Mouse (Mus musculus) intestine, embryonic 16.5 days (tissue): ENCODE data around the gene Btbd8. TPM values are rescaled to one million over a fixed set of nuclear protein-coding genes. Genes with fewer than 3 reads are reported as not detected.

ENCODE experiments used
- ATAC-seq: fragments of 200-750 bp; cut with Nextera tagmentation; 2 replicates; pipeline ENCODE4 v1.8.0; 2017; ENCODE audit warnings: moderate TSS enrichment, moderate library complexity
- H3K27ac ChIP-seq: fragments of 300-500 bp; sonication (generic); 2 replicates; pipeline ENCODE4 v1.5.1; 2014; ENCODE audit warnings: mild to moderate bottlenecking, low read length
- H3K27me3 ChIP-seq: fragments of 300-500 bp; sonication (generic); replicated peaks from 2 replicates; pipeline ENCODE4 v1.6.1; 2014; ENCODE audit warnings: low read length, control low read depth, mixed read lengths; ENCODE audit not compliant: control insufficient read depth, insufficient read depth
- H3K36me3 ChIP-seq: fragments of 300-500 bp; sonication (generic); 2 replicates; pipeline ENCODE4 v1.6.1; 2014; ENCODE audit warnings: low read length, control low read depth; ENCODE audit not compliant: control insufficient read depth, insufficient read depth
- H3K4me1 ChIP-seq: fragments of 300-500 bp; sonication (generic); 2 replicates; pipeline ENCODE4 v1.6.1; 2014; ENCODE audit warnings: low read length, control low read depth, mixed read lengths; ENCODE audit not compliant: control insufficient read depth, insufficient read depth
- H3K4me2 ChIP-seq: fragments of 300-500 bp; sonication (generic); 2 replicates; pipeline ENCODE4 v1.6.1; 2014; ENCODE audit warnings: low read depth, low read length, control low read depth
- H3K4me3 ChIP-seq: fragments of 300-500 bp; sonication (generic); 2 replicates; pipeline ENCODE4 v1.5.1; 2014; ENCODE audit warnings: mild to moderate bottlenecking, low read length
- H3K9ac ChIP-seq: fragments of 300-500 bp; sonication (generic); 2 replicates; pipeline ENCODE4 v1.6.1; 2014; ENCODE audit warnings: low read depth, low read length
- H3K9me3 ChIP-seq: fragments of 300-500 bp; sonication (generic); 2 replicates; pipeline ENCODE4 v1.6.1; 2016; ENCODE audit warnings: low read length, control low read depth; ENCODE audit not compliant: control insufficient read depth
- WGBS: fragments of 180-500 bp; shearing (Covaris S2); extraction: QIAGEN DNeasy Blood & Tissue Kit; methylation state at CpG from one replicate; pipeline ENCODE4 v1.1.7; 2014; 5-methylcytosine and 5-hydroxymethylcytosine counted together
- polyA plus RNA-seq: library from polyadenylated mRNA; unstranded; fragments of >200 nt; fragmentation: Nextera tagmentation; extraction: Ambion mirVana; gene quantifications from 2 replicates; pipeline ENCODE4 v1.2.1, GENCODE M21; 2015

Btbd8 gene
- polyA plus RNA-seq, 1 experiment from 2014 or later, result 2.7 TPM

GRCm38 (mm10) chr5:107411326-107411725, 26.5 kb upstream of the Btbd8 start:
- Histone ChIP-seq H3K4me3 (no peak overlapping the region), H3K27ac (no peak overlapping the region), H3K9ac (no peak overlapping the region), H3K9me3 (no peaks in the 10 kb centered on the region), H3K36me3 (no peaks in the 10 kb centered on the region), H3K4me1 (no peaks in the 10 kb centered on the region), H3K4me2 (no peak overlapping the region), H3K27me3 (no peaks in the 10 kb centered on the region)
- ATAC-seq, result no peak
- WGBS, result 53% methylated on average over 4 of the region's 4 CpGs

GRCm38 (mm10) chr5:107412285-107412684, 25.5 kb upstream of the Btbd8 start:
- H3K9me3 ChIP-seq, result no peaks in the 10 kb centered on the region
- H3K4me2 ChIP-seq, result no peak overlapping the region
- H3K9ac ChIP-seq, result no peak overlapping the region
- H3K27ac ChIP-seq, result no peak overlapping the region
- WGBS, result 82% methylated on average over 2 of the region's 2 CpGs
- H3K4me1 ChIP-seq, result no peaks in the 10 kb centered on the region
- no peak for ATAC-seq
- H3K4me3 ChIP-seq, result no peak overlapping the region
- H3K36me3 ChIP-seq, result no peaks in the 10 kb centered on the region
- no peaks in the 10 kb centered on the region for H3K27me3 ChIP-seq

- H3K4me1 ChIP-seq, result no peaks in the 10 kb centered on the region
- H3K4me3 ChIP-seq, result no peak overlapping the region
- no peak overlapping the region for H3K9ac ChIP-seq
- no peak overlapping the region for H3K4me2 ChIP-seq
- no peaks in the 10 kb centered on the region for H3K36me3 ChIP-seq
- WGBS, result 78% methylated on average over 2 of the region's 2 CpGs
- no peak overlapping the region for H3K27ac ChIP-seq
- ATAC-seq, result no peak
- H3K9me3 ChIP-seq, result no peaks in the 10 kb centered on the region
- no peaks in the 10 kb centered on the region for H3K27me3 ChIP-seq
These were observed 22.7 kb upstream of the Btbd8 start for GRCm38 (mm10) chr5:107415098-107415497.

- 9% methylated on average over 1 of the region's 1 CpGs for WGBS
These were observed 16.1 kb upstream of the Btbd8 start for GRCm38 (mm10) chr5:107421676-107422075.

GRCm38 (mm10) chr5:107431249-107431648, 6.5 kb upstream of the Btbd8 start, which contains the start of gene Lpcat2b:
Gene Lpcat2b (plus strand): TSS chr5:107431549.
- no peaks in the 10 kb centered on the region for H3K9me3 ChIP-seq
- 72% methylated on average over 3 of the region's 3 CpGs for WGBS
- H3K4me2 ChIP-seq, result no peak within 1 kb of the TSS
- H3K4me3 ChIP-seq, result no peak within 1 kb of the TSS
- H3K36me3 ChIP-seq, result no peaks in the 10 kb centered on the region
- no peak within 1 kb of the TSS for H3K9ac ChIP-seq
- no peaks in the 10 kb centered on the region for H3K4me1 ChIP-seq
- no peaks in the 10 kb centered on the region for H3K27me3 ChIP-seq
- ATAC-seq, result no peak
- no peak within 1 kb of the TSS for H3K27ac ChIP-seq

More at GRCm38 (mm10) chr5:107421676-107422075, 16.1 kb upstream of the Btbd8 start:
- no peak overlapping the region for H3K27ac ChIP-seq
- no peaks in the 10 kb centered on the region for H3K27me3 ChIP-seq
- no peak overlapping the region for H3K4me3 ChIP-seq
- H3K36me3 ChIP-seq, result no peaks in the 10 kb centered on the region
- H3K9me3 ChIP-seq, result no peaks in the 10 kb centered on the region
- H3K9ac ChIP-seq, result no peak overlapping the region
- no peak for ATAC-seq
- H3K4me2 ChIP-seq, result no peak overlapping the region
- H3K4me1 ChIP-seq, result no peaks in the 10 kb centered on the region

GRCm38 (mm10) chr5:107434001-107434400, 3.8 kb upstream of the Btbd8 start:
- H3K27me3 ChIP-seq, result no peaks in the 10 kb centered on the region
- no peak overlapping the region for H3K27ac ChIP-seq
- no peak overlapping the region for H3K9ac ChIP-seq
- ATAC-seq, result no peak
- WGBS, result 86% methylated on average over 5 of the region's 5 CpGs
- no peaks in the 10 kb centered on the region for H3K9me3 ChIP-seq
- H3K4me1 ChIP-seq, result peaks cover 6% of the 10 kb centered on the region
- H3K36me3 ChIP-seq, result no peaks in the 10 kb centered on the region
- H3K4me2 ChIP-seq, result no peak overlapping the region
- no peak overlapping the region for H3K4me3 ChIP-seq

- 93% methylated on average over 6 of the region's 6 CpGs for WGBS
- no peaks in the 10 kb centered on the region for H3K27me3 ChIP-seq
- peaks cover 6% of the 10 kb centered on the region for H3K4me1 ChIP-seq
- no peaks in the 10 kb centered on the region for H3K36me3 ChIP-seq
- no peak for ATAC-seq
- no peak overlapping the region for H3K4me2 ChIP-seq
- H3K9me3 ChIP-seq, result no peaks in the 10 kb centered on the region
- no peak overlapping the region for H3K9ac ChIP-seq
- no peak overlapping the region for H3K4me3 ChIP-seq
- no peak overlapping the region for H3K27ac ChIP-seq
These were observed 1.6 kb upstream of the Btbd8 start for GRCm38 (mm10) chr5:107436185-107436584.

- Histone ChIP-seq H3K4me1 (peaks cover 6% of the 10 kb centered on the region), H3K27ac (no peak overlapping the region), H3K4me2 (no peak overlapping the region), H3K36me3 (no peaks in the 10 kb centered on the region), H3K27me3 (no peaks in the 10 kb centered on the region), H3K9me3 (no peaks in the 10 kb centered on the region), H3K4me3 (no peak overlapping the region), H3K9ac (no peak overlapping the region)
- ATAC-seq, result no peak
- 71% methylated on average over 6 of the region's 6 CpGs for WGBS
These were observed 1.1 kb upstream of the Btbd8 start for GRCm38 (mm10) chr5:107436587-107437209.

GRCm38 (mm10) chr5:107438353-107438752, 556 bp downstream of the Btbd8 start:
- Histone ChIP-seq H3K4me2 (peak overlapping the region; percentile 81), H3K27ac (peak overlapping the region; percentile 89; the same call in 1 of the 2 replicates), H3K36me3 (no peaks in the 10 kb centered on the region), H3K9ac (peak overlapping the region; percentile 96), H3K4me1 (peaks cover 6% of the 10 kb centered on the region), H3K4me3 (peak overlapping the region; percentile 94), H3K27me3 (no peaks in the 10 kb centered on the region), H3K9me3 (no peaks in the 10 kb centered on the region)
- peak; percentile 41 for ATAC-seq
- 15% methylated on average over 7 of the region's 7 CpGs for WGBS

- no peak overlapping the region for H3K9ac ChIP-seq
- H3K27me3 ChIP-seq, result no peaks in the 10 kb centered on the region
- ATAC-seq, result no peak
- WGBS, result 73% methylated on average over 5 of the region's 5 CpGs
- H3K9me3 ChIP-seq, result no peaks in the 10 kb centered on the region
- H3K4me3 ChIP-seq, result no peak overlapping the region
- H3K4me1 ChIP-seq, result peaks cover 6% of the 10 kb centered on the region
- H3K4me2 ChIP-seq, result no peak overlapping the region
- H3K27ac ChIP-seq, result no peak overlapping the region
- no peaks in the 10 kb centered on the region for H3K36me3 ChIP-seq
These were observed 4.1 kb downstream of the Btbd8 start for GRCm38 (mm10) chr5:107441881-107442280.
